Mouse (Mus musculus): ENCODE measurements around the gene Ndufa7.
"Not testable (repeated sequence)": the region's sequence is repeated elsewhere in the genome, so short reads cannot be mapped to it uniquely, and the experiment has no call there.

Gene Ndufa7

GRCm38 (mm10) chr17:33874411-33874810, 50.0 kb downstream of the Ndufa7 start:
- no peak for DNase-seq (ENCODE audit: low read depth, low spot score)

GRCm38 (mm10) chr17:33875797-33876196, 51.4 kb downstream of the Ndufa7 start:
- not testable (repeated sequence) for DNase-seq (ENCODE audit: low read depth, low spot score)

- not testable (repeated sequence) for DNase-seq (ENCODE audit: low read depth, low spot score)
These were observed 59.9 kb downstream of the Ndufa7 start for GRCm38 (mm10) chr17:33884320-33884719.

GRCm38 (mm10) chr17:33887802-33888201, 63.4 kb downstream of the Ndufa7 start:
- not testable (repeated sequence) for DNase-seq (ENCODE audit: low read depth, low spot score)
